Mouse (Mus musculus) bone marrow macrophage, adult 2 months (primary cell): ENCODE measurements at regions not wholly inside any gene's neighbourhood (a gene's known extent, or its start where the extent isn't known, plus 50 kb on each side); places are given as distances from the start of the nearest gene placed in this dataset.

Experiments
- CTCF ChIP-seq: IDR thresholded peaks from 2 replicates; pipeline ENCODE4 v1.5.1; 2012; ENCODE audit warnings: low read depth, mild to moderate bottlenecking, low read length, moderate library complexity
- POLR2A ChIP-seq: IDR thresholded peaks from 2 replicates; pipeline ENCODE4 v1.6.1; 2012; ENCODE audit warnings: mild to moderate bottlenecking, low read depth, low read length, borderline replicate concordance

DNA sequence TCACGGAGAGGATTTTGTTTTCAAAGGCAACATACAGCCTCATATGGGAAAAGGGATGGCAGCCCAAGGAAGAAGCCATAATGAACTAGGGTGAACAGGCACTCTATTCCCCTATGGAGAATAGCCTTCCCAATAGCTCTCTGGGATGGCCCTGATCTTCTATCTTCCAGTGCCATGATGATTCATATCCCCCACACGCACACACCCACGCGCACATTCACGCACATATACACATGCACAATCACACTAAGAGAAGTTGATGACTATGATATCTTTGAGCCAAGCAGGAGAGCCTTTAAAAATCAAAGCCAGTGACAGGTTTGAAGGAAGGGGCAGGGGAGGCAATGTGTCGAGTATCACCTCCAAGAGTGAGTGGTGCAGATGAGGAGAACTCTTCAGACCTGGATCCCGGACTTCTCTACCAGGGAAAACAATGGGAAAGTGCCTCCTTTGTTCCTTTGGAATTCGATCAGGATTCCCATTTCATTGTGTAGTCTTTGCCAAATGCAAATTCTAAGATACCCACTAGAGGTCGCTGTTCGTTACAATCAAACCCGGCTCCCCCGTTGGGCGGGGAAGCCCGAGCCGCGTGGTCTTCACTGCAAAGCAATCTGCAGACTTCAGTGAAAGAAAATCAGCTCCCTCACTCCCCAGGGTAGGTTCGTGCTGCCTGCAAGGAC, 76.0 kb upstream of the Ccn6 start:
- peak; percentile 70; the same call in 1 of the 2 replicates for TF ChIP-seq CTCF
- TF ChIP-seq POLR2A = no peak
